Mouse (Mus musculus): ENCODE data around the gene Gm20498. TPM values are rescaled to one million over a fixed set of nuclear protein-coding genes. Genes with fewer than 3 reads are reported as not detected.
A peak's percentile ranks its signal among the peaks of the same experiment; 100 is the strongest.
"Not testable (repeated sequence)": the region's sequence is repeated elsewhere in the genome, so short reads cannot be mapped to it uniquely, and the experiment has no call there.

Gm20498 gene
- polyA plus RNA-seq (2015; fragmentation: Nextera tagmentation; extraction: Ambion mirVana): 42.0 and 44.4 TPM in 2 replicates

GRCm38 (mm10) chr12:81532316-81533028, at the start of gene Gm20498, which contains the start of gene Synj2bp:
TSS of gene Gm20498 (minus strand) at chr12:81532905.
TSS of gene Synj2bp (minus strand) at chr12:81532911.
- peak; percentile 98 for ATAC-seq
- no peaks in the 10 kb centered on the region for H3K27me3 ChIP-seq (ENCODE audit: control insufficient read depth, insufficient read depth, low read depth, low read length)
- peaks cover 20% of the 10 kb centered on the region for H3K4me1 ChIP-seq (ENCODE audit: control insufficient read depth, insufficient read depth, low read length)
- H3K9ac ChIP-seq (ENCODE audit: low read depth, low read length): peak within 1 kb of the TSS; percentile 76
- no peaks in the 10 kb centered on the region for H3K36me3 ChIP-seq (ENCODE audit: control insufficient read depth, insufficient read depth, low read length)
- peak within 1 kb of the TSS; percentile 70 for H3K4me3 ChIP-seq (ENCODE audit: low read depth, low read length)
- H3K27ac ChIP-seq (ENCODE audit: low read length): peak within 1 kb of the TSS; percentile 81
- peak within 1 kb of the TSS; percentile 80 for H3K4me2 ChIP-seq (ENCODE audit: low read length)
- under 1% methylated on average over 46 of the region's 46 CpGs for WGBS
- H3K9me3 ChIP-seq (replicated peaks; ENCODE audit: control insufficient read depth, low read length, poor library complexity, severe bottlenecking): no peaks in the 10 kb centered on the region

DNA sequence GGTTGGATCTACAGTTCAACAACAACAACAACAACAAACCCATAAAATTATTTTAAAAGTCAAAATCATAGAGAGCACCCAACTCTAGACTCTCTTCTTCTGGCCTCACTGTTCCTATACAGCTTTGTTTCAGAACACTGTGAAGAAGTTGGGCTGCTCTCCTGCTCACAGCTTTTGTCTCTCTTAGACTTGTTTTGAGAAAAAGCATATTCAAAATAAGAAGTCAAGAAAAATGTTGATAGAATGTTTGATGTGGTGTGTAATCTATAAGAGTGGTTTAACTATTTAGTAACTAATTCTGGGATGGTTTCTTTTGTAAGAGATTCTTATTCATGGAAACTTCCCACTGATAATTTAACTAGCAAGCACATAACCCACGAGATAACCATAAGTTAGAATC, 35.7 kb upstream of the Gm20498 start, which contains the start of gene Adam21:
Gene Adam21 (minus strand): TSS at position 101 of the 400 bp plus-strand sequence.
- Histone ChIP-seq H3K27me3 (ENCODE audit: control insufficient read depth, insufficient read depth, low read depth, low read length) (no peaks in the 10 kb centered on the region), H3K4me1 (ENCODE audit: control insufficient read depth, insufficient read depth, low read length) (no peaks in the 10 kb centered on the region), H3K36me3 (ENCODE audit: control insufficient read depth, insufficient read depth, low read length) (no peaks in the 10 kb centered on the region), H3K4me3 (ENCODE audit: low read depth, low read length) (no peak within 1 kb of the TSS), H3K9ac (ENCODE audit: low read depth, low read length) (no peak within 1 kb of the TSS), H3K4me2 (ENCODE audit: low read length) (no peak within 1 kb of the TSS), H3K9me3 (replicated peaks; ENCODE audit: control insufficient read depth, low read length, poor library complexity, severe bottlenecking) (no peaks in the 10 kb centered on the region), H3K27ac (ENCODE audit: low read length) (no peak within 1 kb of the TSS)
- WGBS: 97% methylated on average over 1 of the region's 1 CpGs
- no peak for ATAC-seq

GRCm38 (mm10) chr12:81567931-81568330, 35.2 kb upstream of the Gm20498 start:
- H3K4me1 ChIP-seq (ENCODE audit: control insufficient read depth, insufficient read depth, low read length): no peaks in the 10 kb centered on the region
- H3K36me3 ChIP-seq (ENCODE audit: control insufficient read depth, insufficient read depth, low read length): no peaks in the 10 kb centered on the region
- H3K9ac ChIP-seq (ENCODE audit: low read depth, low read length): no peak overlapping the region
- no peak for ATAC-seq
- no peak overlapping the region for H3K4me3 ChIP-seq (ENCODE audit: low read depth, low read length)
- H3K4me2 ChIP-seq (ENCODE audit: low read length): no peak overlapping the region
- no peaks in the 10 kb centered on the region for H3K9me3 ChIP-seq (replicated peaks; ENCODE audit: control insufficient read depth, low read length, poor library complexity, severe bottlenecking)
- WGBS: 84% methylated on average over 5 of the region's 5 CpGs
- H3K27me3 ChIP-seq (ENCODE audit: control insufficient read depth, insufficient read depth, low read depth, low read length): no peaks in the 10 kb centered on the region
- H3K27ac ChIP-seq (ENCODE audit: low read length): no peak overlapping the region

GRCm38 (mm10) chr12:81564173-81564572, 31.5 kb upstream of the Gm20498 start:
- H3K9ac ChIP-seq (ENCODE audit: low read depth, low read length): no peak overlapping the region
- no peaks in the 10 kb centered on the region for H3K27me3 ChIP-seq (ENCODE audit: control insufficient read depth, insufficient read depth, low read depth, low read length)
- H3K4me2 ChIP-seq (ENCODE audit: low read length): no peak overlapping the region
- ATAC-seq: no peak
- WGBS: 94% methylated on average over 3 of the region's 3 CpGs
- no peaks in the 10 kb centered on the region for H3K4me1 ChIP-seq (ENCODE audit: control insufficient read depth, insufficient read depth, low read length)
- H3K9me3 ChIP-seq (replicated peaks; ENCODE audit: control insufficient read depth, low read length, poor library complexity, severe bottlenecking): no peaks in the 10 kb centered on the region
- H3K36me3 ChIP-seq (ENCODE audit: control insufficient read depth, insufficient read depth, low read length): no peaks in the 10 kb centered on the region
- H3K27ac ChIP-seq (ENCODE audit: low read length): no peak overlapping the region
- H3K4me3 ChIP-seq (ENCODE audit: low read depth, low read length): no peak overlapping the region

DNA sequence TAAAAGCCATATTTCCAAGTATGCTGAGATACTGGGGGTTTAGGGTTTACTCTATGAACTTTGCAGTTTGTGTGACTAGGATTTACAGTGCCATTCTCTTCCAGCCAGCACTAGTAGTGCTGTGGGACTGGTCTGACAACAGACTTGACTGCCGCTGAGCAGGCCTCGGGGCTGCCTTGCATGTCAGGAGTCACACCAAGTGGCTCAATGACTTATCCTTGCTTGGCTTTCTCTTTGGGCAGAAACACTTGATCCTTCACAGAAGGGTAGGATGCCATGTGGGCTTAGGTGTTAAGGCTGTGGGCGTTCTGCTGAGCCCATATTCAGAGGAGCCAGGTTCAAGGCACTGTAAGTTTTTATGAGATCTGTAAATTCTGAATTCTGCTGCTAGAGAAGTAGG, 16.6 kb upstream of the Gm20498 start:
- Histone ChIP-seq H3K4me1 (ENCODE audit: control insufficient read depth, insufficient read depth, low read length) (no peaks in the 10 kb centered on the region), H3K36me3 (ENCODE audit: control insufficient read depth, insufficient read depth, low read length) (no peaks in the 10 kb centered on the region), H3K4me3 (ENCODE audit: low read depth, low read length) (no peak overlapping the region), H3K27me3 (ENCODE audit: control insufficient read depth, insufficient read depth, low read depth, low read length) (no peaks in the 10 kb centered on the region), H3K9me3 (replicated peaks; ENCODE audit: control insufficient read depth, low read length, poor library complexity, severe bottlenecking) (no peaks in the 10 kb centered on the region), H3K4me2 (ENCODE audit: low read length) (no peak overlapping the region), H3K9ac (ENCODE audit: low read depth, low read length) (no peak overlapping the region), H3K27ac (ENCODE audit: low read length) (no peak overlapping the region)
- 85% methylated on average over 3 of the region's 3 CpGs for WGBS
- no peak for ATAC-seq

DNA sequence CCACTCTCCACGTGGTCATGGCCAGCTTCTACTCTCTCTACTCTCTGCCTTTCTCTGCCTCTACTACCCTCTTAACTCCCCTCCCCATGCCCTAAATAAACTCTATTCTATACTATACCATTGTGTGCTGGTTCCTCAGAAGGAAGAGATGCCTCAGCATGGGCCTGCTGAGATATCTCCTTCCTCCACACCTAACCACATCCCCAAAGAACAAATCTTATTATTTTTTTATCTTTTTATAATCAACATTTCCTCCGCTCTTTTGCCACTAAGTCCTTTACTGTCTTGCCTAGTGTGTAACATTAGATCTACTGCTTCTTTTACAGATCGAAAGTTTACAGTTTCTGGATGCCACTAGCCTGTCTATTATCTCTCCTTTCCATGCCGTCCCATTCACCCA, 14.5 kb upstream of the Gm20498 start:
- Histone ChIP-seq H3K4me1 (ENCODE audit: control insufficient read depth, insufficient read depth, low read length) (no peaks in the 10 kb centered on the region), H3K4me2 (ENCODE audit: low read length) (no peak overlapping the region), H3K27ac (ENCODE audit: low read length) (no peak overlapping the region), H3K4me3 (ENCODE audit: low read depth, low read length) (no peak overlapping the region), H3K36me3 (ENCODE audit: control insufficient read depth, insufficient read depth, low read length) (no peaks in the 10 kb centered on the region), H3K27me3 (ENCODE audit: control insufficient read depth, insufficient read depth, low read depth, low read length) (no peaks in the 10 kb centered on the region), H3K9me3 (replicated peaks; ENCODE audit: control insufficient read depth, low read length, poor library complexity, severe bottlenecking) (no peaks in the 10 kb centered on the region), H3K9ac (ENCODE audit: low read depth, low read length) (no peak overlapping the region)
- WGBS: 71% methylated on average over 4 of the region's 4 CpGs
- no peak for ATAC-seq

GRCm38 (mm10) chr12:81533029-81533419, 319 bp upstream of the Gm20498 start:
- Histone ChIP-seq H3K4me3 (ENCODE audit: low read depth, low read length) (peak overlapping the region; percentile 70), H3K4me1 (ENCODE audit: control insufficient read depth, insufficient read depth, low read length) (peaks cover 20% of the 10 kb centered on the region), H3K27ac (ENCODE audit: low read length) (peak overlapping the region; percentile 81), H3K36me3 (ENCODE audit: control insufficient read depth, insufficient read depth, low read length) (no peaks in the 10 kb centered on the region), H3K9me3 (replicated peaks; ENCODE audit: control insufficient read depth, low read length, poor library complexity, severe bottlenecking) (no peaks in the 10 kb centered on the region), H3K27me3 (ENCODE audit: control insufficient read depth, insufficient read depth, low read depth, low read length) (no peaks in the 10 kb centered on the region), H3K4me2 (ENCODE audit: low read length) (peak overlapping the region; percentile 80), H3K9ac (ENCODE audit: low read depth, low read length) (peak overlapping the region; percentile 76)
- WGBS: 37% methylated on average over 4 of the region's 4 CpGs
- ATAC-seq: peak; percentile 61

DNA sequence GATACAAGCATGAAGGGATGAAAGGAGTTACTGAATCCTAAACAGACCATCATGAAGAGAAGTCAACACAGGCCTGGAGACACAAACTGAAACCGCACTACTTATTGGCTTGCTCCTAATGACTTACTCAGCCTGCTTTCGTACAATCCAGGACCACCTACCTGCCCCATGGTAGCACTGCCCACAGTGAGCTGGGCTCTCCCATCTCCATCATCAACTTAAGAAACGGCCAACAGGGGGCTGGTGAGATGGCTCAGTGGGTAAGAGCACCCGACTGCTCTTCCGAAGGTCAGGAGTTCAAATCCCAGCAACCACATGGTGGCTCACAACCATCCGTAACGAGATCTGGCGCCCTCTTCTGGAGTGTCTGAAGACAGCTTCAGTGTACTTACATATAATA, 2.1 kb downstream of the Gm20498 start:
- WGBS: 88% methylated on average over 5 of the region's 8 CpGs
- not testable (repeated sequence) for H3K27ac ChIP-seq (ENCODE audit: low read length); H3K9ac ChIP-seq (ENCODE audit: low read depth, low read length); H3K27me3 ChIP-seq (ENCODE audit: control insufficient read depth, insufficient read depth, low read depth, low read length); H3K4me3 ChIP-seq (ENCODE audit: low read depth, low read length); H3K9me3 ChIP-seq (replicated peaks; ENCODE audit: control insufficient read depth, low read length, poor library complexity, severe bottlenecking); ATAC-seq; H3K36me3 ChIP-seq (ENCODE audit: control insufficient read depth, insufficient read depth, low read length)
- Histone ChIP-seq H3K4me2 (ENCODE audit: low read length) (peak overlapping the region; percentile 14; the same call in 1 of the 2 replicates), H3K4me1 (ENCODE audit: control insufficient read depth, insufficient read depth, low read length) (peaks cover 20% of the 10 kb centered on the region)

- not testable (repeated sequence) for H3K27me3 ChIP-seq (ENCODE audit: control insufficient read depth, insufficient read depth, low read depth, low read length); H3K4me3 ChIP-seq (ENCODE audit: low read depth, low read length)
- WGBS: 91% methylated on average over 9 of the region's 9 CpGs
These were observed 35.8 kb downstream of the Gm20498 start for GRCm38 (mm10) chr12:81496906-81497305.

More at GRCm38 (mm10) chr12:81496906-81497305, 35.8 kb downstream of the Gm20498 start:
- not testable (repeated sequence) for H3K4me1 ChIP-seq (ENCODE audit: control insufficient read depth, insufficient read depth, low read length); H3K36me3 ChIP-seq (ENCODE audit: control insufficient read depth, insufficient read depth, low read length); H3K27ac ChIP-seq (ENCODE audit: low read length); H3K9ac ChIP-seq (ENCODE audit: low read depth, low read length); H3K4me2 ChIP-seq (ENCODE audit: low read length); H3K9me3 ChIP-seq (replicated peaks; ENCODE audit: control insufficient read depth, low read length, poor library complexity, severe bottlenecking); ATAC-seq
